ENCODE assay signal across 13 mouse cellular contexts in genomic region chr5:35965036-35965435, GRCm38 (mm10).
"Had no signal": no experiment of that assay in that cellular context is flagged by ENCODE, and none has a peak within 500 bp of the region (broad histone marks: within the 10 kb centered on the region; RNA-seq: fewer than 3 reads in every experiment).

No protein-coding gene starts in this region.

- ATAC-seq: midbrain, embryonic 15.5 days had no signal

- DNase-seq: lung, adult 18-20 months; lung, embryonic 14.5 days; lung, postnatal 10 days; lung, postnatal 4 days; right cerebral cortex, postnatal 14 days; thymus, adult 2 months; thymus, postnatal 25 days; thymus, postnatal 4 days had no signal

- H3K27me3 ChIP-seq: midbrain, embryonic 12.5 days; midbrain, embryonic 15.5 days; neural tube, embryonic 12.5 days; stomach, embryonic 15.5 days had no signal

- H3K27ac ChIP-seq: midbrain, embryonic 12.5 days; midbrain, embryonic 15.5 days; neural tube, embryonic 12.5 days; stomach, embryonic 15.5 days; stomach, postnatal 0 days had no signal

- H3K9me3 ChIP-seq: midbrain, embryonic 12.5 days; midbrain, embryonic 15.5 days; neural tube, embryonic 12.5 days; stomach, embryonic 15.5 days had no signal

- H3K9ac ChIP-seq: lung, embryonic 14.5 days; midbrain, embryonic 12.5 days; midbrain, embryonic 15.5 days; neural tube, embryonic 12.5 days; stomach, embryonic 15.5 days had no signal

- H3K4me3 ChIP-seq: midbrain, embryonic 12.5 days; midbrain, embryonic 15.5 days; neural tube, embryonic 12.5 days; stomach, embryonic 15.5 days had no signal

- H3K4me1 ChIP-seq: midbrain, embryonic 12.5 days; midbrain, embryonic 15.5 days; neural tube, embryonic 12.5 days; stomach, embryonic 15.5 days had no signal

- H3K4me2 ChIP-seq: lung, embryonic 14.5 days; midbrain, embryonic 12.5 days; midbrain, embryonic 15.5 days; neural tube, embryonic 12.5 days; stomach, embryonic 15.5 days had no signal
